Mouse (Mus musculus): ENCODE data around the gene Lrmda. TPM values are rescaled to one million over a fixed set of nuclear protein-coding genes. Genes with fewer than 3 reads are reported as not detected.

Gene Lrmda
- polyA plus RNA-seq, 1 experiment, result not detected

- TF ChIP-seq POLR2A (IDR thresholded peaks at IDR 0.05; ENCODE audit: low read depth, low read length) (no peak), CTCF (IDR thresholded peaks at IDR 0.05; ENCODE audit: borderline replicate concordance, insufficient read depth, low read length) (no peak)
- Histone ChIP-seq H3K4me1 (ENCODE audit: control insufficient read depth, insufficient read depth, low read length) (peaks cover 3% of the 10 kb centered on the region), H3K27ac (ENCODE audit: insufficient read depth, low read length) (no peak overlapping the region), H3K4me3 (ENCODE audit: insufficient read depth, low read length) (no peak overlapping the region)
These were observed 421.0 kb downstream of the Lrmda start for GRCm38 (mm10) chr14:22440341-22440999.

GRCm38 (mm10) chr14:22441859-22442447, 422.4 kb downstream of the Lrmda start:
- H3K4me3 ChIP-seq (ENCODE audit: insufficient read depth, low read length), result no peak overlapping the region
- no peak for TF ChIP-seq POLR2A (IDR thresholded peaks at IDR 0.05; ENCODE audit: low read depth, low read length)
- no peak for TF ChIP-seq CTCF (IDR thresholded peaks at IDR 0.05; ENCODE audit: borderline replicate concordance, insufficient read depth, low read length)
- H3K4me1 ChIP-seq (ENCODE audit: control insufficient read depth, insufficient read depth, low read length), result peaks cover 4% of the 10 kb centered on the region
- H3K27ac ChIP-seq (ENCODE audit: insufficient read depth, low read length), result no peak overlapping the region

- Histone ChIP-seq H3K4me3 (ENCODE audit: insufficient read depth, low read length) (no peak overlapping the region), H3K4me1 (ENCODE audit: control insufficient read depth, insufficient read depth, low read length) (peaks cover 4% of the 10 kb centered on the region), H3K27ac (ENCODE audit: insufficient read depth, low read length) (no peak overlapping the region)
- no peak for TF ChIP-seq POLR2A (IDR thresholded peaks at IDR 0.05; ENCODE audit: low read depth, low read length)
- no peak for TF ChIP-seq CTCF (IDR thresholded peaks at IDR 0.05; ENCODE audit: borderline replicate concordance, insufficient read depth, low read length)
These were observed 423.2 kb downstream of the Lrmda start for GRCm38 (mm10) chr14:22442719-22443118.

GRCm38 (mm10) chr14:22444541-22444940, 425.0 kb downstream of the Lrmda start:
- no peak for TF ChIP-seq POLR2A (IDR thresholded peaks at IDR 0.05; ENCODE audit: low read depth, low read length)
- no peak for TF ChIP-seq CTCF (IDR thresholded peaks at IDR 0.05; ENCODE audit: borderline replicate concordance, insufficient read depth, low read length)
- H3K4me3 ChIP-seq (ENCODE audit: insufficient read depth, low read length), result no peak overlapping the region
- H3K27ac ChIP-seq (ENCODE audit: insufficient read depth, low read length), result peak overlapping the region; percentile 66
- peaks cover 4% of the 10 kb centered on the region for H3K4me1 ChIP-seq (ENCODE audit: control insufficient read depth, insufficient read depth, low read length)

- Histone ChIP-seq H3K27ac (ENCODE audit: insufficient read depth, low read length) (peak overlapping the region; percentile 60), H3K4me1 (ENCODE audit: control insufficient read depth, insufficient read depth, low read length) (peaks cover 4% of the 10 kb centered on the region), H3K4me3 (ENCODE audit: insufficient read depth, low read length) (no peak overlapping the region)
- TF ChIP-seq CTCF (IDR thresholded peaks at IDR 0.05; ENCODE audit: borderline replicate concordance, insufficient read depth, low read length), result no peak
- no peak; the same call in 1 of the 2 replicates for TF ChIP-seq POLR2A (IDR thresholded peaks at IDR 0.05; ENCODE audit: low read depth, low read length)
These were observed 425.8 kb downstream of the Lrmda start for GRCm38 (mm10) chr14:22445161-22445821.

GRCm38 (mm10) chr14:22445841-22446570, 426.5 kb downstream of the Lrmda start:
- H3K4me3 ChIP-seq (ENCODE audit: insufficient read depth, low read length), result no peak overlapping the region
- TF ChIP-seq POLR2A (IDR thresholded peaks at IDR 0.05; ENCODE audit: low read depth, low read length) (no peak), CTCF (IDR thresholded peaks at IDR 0.05; ENCODE audit: borderline replicate concordance, insufficient read depth, low read length) (no peak)
- H3K4me1 ChIP-seq (ENCODE audit: control insufficient read depth, insufficient read depth, low read length), result peaks cover 4% of the 10 kb centered on the region
- peak overlapping the region; percentile 60 for H3K27ac ChIP-seq (ENCODE audit: insufficient read depth, low read length)

GRCm38 (mm10) chr14:22451603-22452002, 432.1 kb downstream of the Lrmda start:
- no peak overlapping the region for H3K27ac ChIP-seq (ENCODE audit: insufficient read depth, low read length)
- H3K4me1 ChIP-seq (ENCODE audit: control insufficient read depth, insufficient read depth, low read length), result no peaks in the 10 kb centered on the region
- no peak overlapping the region for H3K4me3 ChIP-seq (ENCODE audit: insufficient read depth, low read length)
- TF ChIP-seq POLR2A (IDR thresholded peaks at IDR 0.05; ENCODE audit: low read depth, low read length), result no peak
- TF ChIP-seq CTCF (IDR thresholded peaks at IDR 0.05; ENCODE audit: borderline replicate concordance, insufficient read depth, low read length), result no peak

- Histone ChIP-seq H3K4me1 (ENCODE audit: control insufficient read depth, insufficient read depth, low read length) (peaks cover 3% of the 10 kb centered on the region; the same call in 1 of the 2 replicates), H3K4me3 (ENCODE audit: insufficient read depth, low read length) (no peak overlapping the region), H3K27ac (ENCODE audit: insufficient read depth, low read length) (no peak overlapping the region)
- no peak for TF ChIP-seq CTCF (IDR thresholded peaks at IDR 0.05; ENCODE audit: borderline replicate concordance, insufficient read depth, low read length)
- TF ChIP-seq POLR2A (IDR thresholded peaks at IDR 0.05; ENCODE audit: low read depth, low read length), result no peak
These were observed 444.8 kb downstream of the Lrmda start for GRCm38 (mm10) chr14:22464314-22464713.

GRCm38 (mm10) chr14:22471041-22471440, 451.5 kb downstream of the Lrmda start:
- H3K4me1 ChIP-seq (ENCODE audit: control insufficient read depth, insufficient read depth, low read length), result no peaks in the 10 kb centered on the region
- no peak overlapping the region for H3K27ac ChIP-seq (ENCODE audit: insufficient read depth, low read length)
- TF ChIP-seq CTCF (IDR thresholded peaks at IDR 0.05; ENCODE audit: borderline replicate concordance, insufficient read depth, low read length) (no peak), POLR2A (IDR thresholded peaks at IDR 0.05; ENCODE audit: low read depth, low read length) (no peak)
- no peak overlapping the region for H3K4me3 ChIP-seq (ENCODE audit: insufficient read depth, low read length)
